Mouse (Mus musculus) cerebellum, postnatal 14 days (tissue): Measurements from ENCODE around the gene Arrdc3.
"Not testable (repeated sequence)": the region's sequence is repeated elsewhere in the genome, so short reads cannot be mapped to it uniquely, and the experiment has no call there.

Experiments used
- DNase-seq, 2 experiments: peaks; one replicate each; pipeline ENCODE4 v3.0.0; 2021; ENCODE audit warnings: mixed read lengths in 2 of 2

The Arrdc3 gene

GRCm38 (mm10) chr13:80883190-80883589 is at the start of gene Arrdc3:
TSS of gene Arrdc3 (plus strand) at chr13:80883384.
- DNase-seq: peak; percentile 98 to 99

DNA sequence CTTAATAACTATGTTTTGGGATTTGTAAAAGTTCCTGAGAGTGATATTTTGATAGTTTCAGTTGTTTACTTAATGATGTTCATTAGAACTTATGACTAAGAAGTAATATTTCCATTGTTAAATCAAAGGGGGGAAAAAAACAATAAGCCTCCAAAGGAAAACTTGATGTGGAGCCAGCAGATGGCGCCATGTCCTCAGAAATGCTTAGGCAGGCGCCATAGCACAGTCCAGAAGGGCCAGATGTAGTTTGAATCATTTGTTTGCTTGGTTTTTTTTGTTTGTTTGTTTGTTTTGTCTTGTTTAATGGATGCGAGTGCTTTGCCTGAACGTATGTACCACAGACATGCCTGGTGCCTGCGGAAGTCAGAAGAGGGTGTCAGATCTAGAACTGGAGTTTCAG is 21.0 kb upstream of the Arrdc3 start:
- DNase-seq: peak; percentile 79 to 83

- no peak for DNase-seq
Observed at GRCm38 (mm10) chr13:80864195-80864594, 19.0 kb upstream of the Arrdc3 start.

DNA sequence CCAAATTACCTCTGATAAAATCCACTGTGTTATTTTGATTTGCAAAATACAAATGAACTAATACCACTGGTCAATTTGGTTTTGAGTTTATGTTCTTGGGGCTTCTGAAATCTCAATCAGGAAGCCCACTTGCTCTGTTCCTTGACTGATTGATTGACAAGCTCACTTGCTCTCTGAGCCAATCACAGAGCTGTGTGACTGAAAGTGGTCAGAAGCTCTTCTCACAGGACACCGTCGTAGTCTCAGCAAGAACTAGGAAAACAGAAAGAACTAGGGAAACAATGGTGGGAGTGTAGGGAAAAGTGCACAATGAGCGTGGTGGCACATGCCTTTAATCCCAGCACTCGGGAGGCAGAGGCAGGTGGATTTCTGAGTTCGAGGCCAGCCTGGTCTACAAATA is 8.1 kb upstream of the Arrdc3 start:
- no peak for DNase-seq

DNA sequence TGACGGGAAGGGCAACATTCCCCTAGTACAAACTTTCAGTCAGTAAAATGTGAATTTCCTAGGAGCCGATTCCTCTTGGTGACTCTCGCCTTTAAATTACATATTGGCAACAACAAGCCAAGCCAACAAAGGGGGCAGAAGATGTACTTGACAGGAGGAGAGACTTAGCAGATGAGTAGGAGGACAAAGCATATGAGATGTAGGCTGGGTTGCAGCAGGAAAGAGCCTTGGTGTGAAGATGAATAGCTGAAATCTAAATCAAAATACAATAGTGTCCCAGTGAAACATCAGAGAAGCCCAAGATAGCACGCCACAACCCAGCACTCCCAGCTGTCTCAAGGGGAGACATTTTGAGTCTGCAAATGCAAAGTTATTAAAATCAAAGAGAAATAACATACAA is 2.4 kb upstream of the Arrdc3 start:
- DNase-seq: no peak

- DNase-seq: peak; percentile 80 to 84
Observed at GRCm38 (mm10) chr13:80881722-80882500, 1.3 kb upstream of the Arrdc3 start.

DNA sequence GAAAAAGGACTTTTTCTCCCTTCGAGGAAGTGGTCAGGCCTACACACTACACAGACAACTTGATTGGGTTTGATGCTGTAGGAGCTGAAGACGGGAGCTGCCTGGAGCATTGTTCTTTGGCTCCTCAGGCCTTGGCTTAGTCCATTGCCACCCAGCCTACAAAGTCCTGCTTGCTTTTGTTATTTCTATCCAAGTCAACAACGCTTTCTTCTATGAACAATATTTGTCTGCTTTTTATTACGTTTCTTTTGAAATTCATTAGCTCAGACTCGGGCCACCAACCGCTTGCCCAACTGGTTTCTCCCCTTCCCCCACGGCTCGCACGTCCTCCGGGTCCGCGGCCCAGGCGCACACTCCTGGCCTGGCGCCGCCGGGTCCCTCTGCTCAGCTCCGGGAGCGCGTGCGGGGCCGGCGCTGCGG is 458 bp upstream of the Arrdc3 start:
- DNase-seq: no peak

DNA sequence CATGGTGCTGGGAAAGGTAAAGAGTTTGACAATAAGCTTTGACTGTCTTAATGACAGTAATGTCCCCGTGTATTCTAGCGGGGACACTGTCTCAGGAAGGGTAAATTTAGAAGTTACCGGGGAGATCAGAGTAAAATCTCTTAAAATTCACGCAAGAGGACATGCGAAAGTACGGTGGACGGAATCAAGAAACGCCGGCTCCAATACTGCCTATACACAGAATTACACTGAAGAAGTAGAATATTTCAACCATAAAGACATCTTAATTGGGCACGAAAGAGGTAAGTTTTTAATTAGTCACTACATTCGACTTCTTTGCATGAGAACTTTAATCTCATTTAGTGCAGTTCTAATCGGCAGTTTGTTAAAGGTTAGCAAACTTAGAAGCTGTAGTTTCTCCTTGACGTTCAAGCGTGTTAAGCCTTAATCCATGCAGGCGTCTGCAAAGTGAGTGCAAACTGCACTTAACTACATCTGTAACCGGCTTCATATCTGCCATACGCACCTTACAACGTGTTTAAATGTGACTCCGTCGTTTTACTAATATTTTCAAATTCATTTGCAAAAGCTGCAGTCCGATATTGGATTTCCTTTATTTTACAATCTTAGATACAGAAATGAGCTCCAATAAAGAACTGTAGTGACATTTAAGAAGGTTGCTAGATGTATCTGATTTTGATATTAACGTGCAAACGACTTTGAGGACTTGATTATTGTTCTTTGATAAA is 629 bp downstream of the Arrdc3 start:
- DNase-seq: peak; percentile 25 to 38

GRCm38 (mm10) chr13:80884377-80884983 is 1.3 kb downstream of the Arrdc3 start:
- peak; percentile 72 to 83 for DNase-seq

GRCm38 (mm10) chr13:80885103-80885833 is 2.1 kb downstream of the Arrdc3 start:
- peak; percentile 96 to 98 for DNase-seq

DNA sequence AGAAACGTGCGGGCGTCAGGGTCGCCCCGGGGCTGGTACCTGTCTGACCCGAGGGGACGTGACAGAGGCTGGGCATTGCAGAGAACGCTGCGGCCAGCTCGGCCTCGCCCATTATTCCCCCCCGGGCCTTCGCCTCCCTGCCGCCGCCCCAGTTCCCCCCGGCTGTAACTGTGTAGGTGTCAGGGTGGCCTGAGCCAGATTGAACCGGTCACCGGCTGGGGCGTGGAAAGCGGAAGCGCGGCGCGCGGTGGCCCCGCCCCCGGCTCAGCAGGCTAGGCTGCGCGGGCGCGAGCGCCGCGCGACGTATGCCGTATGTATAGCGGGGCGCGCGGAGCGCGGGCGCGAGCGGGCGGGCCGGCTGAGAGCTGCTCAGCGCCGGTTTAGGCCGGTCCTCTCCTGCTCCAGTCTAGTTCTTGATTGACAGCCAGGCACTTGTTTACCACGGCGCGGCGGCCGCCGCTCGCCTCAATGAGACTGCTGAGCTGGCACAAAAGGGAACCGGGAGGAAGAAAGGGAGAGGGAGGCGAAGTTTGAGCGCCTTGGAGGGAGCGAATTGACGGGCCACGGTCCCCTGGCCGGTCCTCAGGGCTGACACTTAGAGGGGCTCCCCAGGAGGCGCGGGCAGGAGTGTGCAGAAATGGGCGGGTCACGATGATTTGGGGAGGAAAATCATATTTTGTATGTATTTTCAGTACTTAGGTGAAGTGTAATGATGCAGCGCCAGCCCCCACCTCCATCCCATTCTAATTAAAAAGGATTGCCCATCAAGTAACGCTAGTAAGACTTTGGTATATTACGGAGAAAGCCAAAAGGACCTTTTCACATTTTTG is 2.9 kb downstream of the Arrdc3 start:
- DNase-seq: peak; percentile 93 to 96

GRCm38 (mm10) chr13:80886664-80887210 is 3.6 kb downstream of the Arrdc3 start:
- no peak for DNase-seq

GRCm38 (mm10) chr13:80887842-80888241 is 4.7 kb downstream of the Arrdc3 start:
- no peak for DNase-seq

DNA sequence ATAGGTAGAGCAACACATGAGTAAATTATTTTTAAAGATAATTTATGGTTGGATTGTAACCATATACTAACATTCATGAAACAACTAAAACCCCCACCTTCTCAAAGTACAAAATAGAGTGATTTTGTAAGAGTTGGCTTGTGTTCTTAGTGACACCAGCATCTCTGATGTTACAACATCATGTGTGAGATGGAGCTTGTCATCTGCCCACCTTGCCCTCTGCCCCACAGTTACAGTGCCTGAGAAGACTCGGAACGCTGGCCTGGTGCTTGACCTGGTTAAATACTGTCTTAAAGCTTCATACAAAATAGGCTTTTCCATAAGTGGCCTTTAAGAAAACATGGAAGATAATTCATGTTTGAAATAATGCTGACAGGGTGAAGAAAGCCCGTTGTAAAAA is 11.7 kb downstream of the Arrdc3 start:
- DNase-seq: not testable (repeated sequence)

- DNase-seq: no peak
Observed at GRCm38 (mm10) chr13:80897411-80897810, 14.2 kb downstream of the Arrdc3 start.

- no peak for DNase-seq
Observed at GRCm38 (mm10) chr13:80898095-80898494, 14.9 kb downstream of the Arrdc3 start.

DNA sequence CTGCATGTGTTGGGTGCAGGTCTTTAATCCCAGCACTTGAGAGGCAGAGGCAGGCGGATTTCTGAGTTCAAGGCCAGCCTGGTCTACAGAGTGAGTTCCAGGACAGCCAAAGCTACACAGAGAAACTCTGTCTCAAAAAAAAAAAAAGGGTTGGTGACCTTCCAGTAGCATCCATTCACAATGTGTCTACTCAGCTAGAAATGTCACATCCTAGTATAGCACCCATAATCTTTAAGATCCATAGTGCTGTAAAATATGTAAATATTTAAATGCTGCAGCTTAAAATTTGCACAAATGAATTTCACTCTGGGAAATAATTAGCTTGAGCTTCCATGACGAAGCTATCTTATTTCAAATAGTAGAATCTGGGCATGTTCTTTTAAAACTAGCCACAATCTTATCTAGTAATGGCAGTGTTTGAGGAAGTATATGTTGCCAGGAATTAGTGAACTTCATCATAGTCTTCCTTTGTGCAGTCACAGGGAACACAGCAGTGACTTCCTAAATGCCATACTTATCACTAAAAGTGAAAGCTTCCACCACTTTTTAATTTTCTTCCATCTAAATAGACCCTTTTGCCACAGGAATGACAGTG is 16.3 kb downstream of the Arrdc3 start:
- DNase-seq: no peak

DNA sequence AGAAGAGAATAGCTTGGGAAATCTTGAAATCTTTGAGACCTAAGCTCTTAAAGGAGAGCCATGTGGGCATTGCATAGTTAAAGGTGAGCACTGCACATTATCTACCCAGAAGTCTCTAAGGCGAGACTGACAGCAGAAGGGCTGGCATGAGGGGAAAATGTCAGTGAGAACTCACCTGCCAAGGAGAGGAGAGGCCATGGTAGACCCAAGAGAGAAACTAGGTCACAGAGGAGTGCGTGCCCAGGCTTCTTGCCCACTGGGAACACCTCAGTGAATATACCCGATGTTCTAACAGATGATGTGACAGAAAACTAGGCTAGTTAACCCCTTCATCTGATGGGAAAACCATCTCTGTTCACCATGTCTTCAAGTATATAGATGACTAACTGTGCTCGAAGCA is 18.2 kb downstream of the Arrdc3 start:
- DNase-seq: peak; percentile 51 to 61

- DNase-seq: no peak
Observed at GRCm38 (mm10) chr13:80902796-80903195, 19.6 kb downstream of the Arrdc3 start.

- no peak for DNase-seq
Observed at GRCm38 (mm10) chr13:80913361-80913760, 30.2 kb downstream of the Arrdc3 start.

DNA sequence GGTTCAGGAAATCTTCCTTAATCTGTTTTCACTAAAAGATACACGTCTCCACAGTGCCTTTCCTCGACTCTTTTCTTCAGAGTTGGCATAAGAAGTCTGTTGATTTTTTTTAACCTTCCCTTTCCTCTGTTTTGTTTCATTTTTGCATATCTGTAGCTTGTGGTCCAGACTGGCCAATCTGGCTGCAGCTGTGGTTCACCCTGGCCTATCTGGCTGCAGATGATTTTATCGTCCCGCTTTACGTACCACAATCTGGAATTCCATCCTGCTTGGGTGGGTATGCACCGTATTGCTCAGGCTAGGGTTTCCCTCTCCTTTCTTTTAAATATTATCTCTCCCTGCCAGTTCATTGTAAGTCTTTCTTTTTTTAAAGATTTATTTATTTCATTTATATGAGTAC is 37.8 kb downstream of the Arrdc3 start:
- DNase-seq: no peak
